Mouse (Mus musculus): ENCODE measurements at regions not wholly inside any gene's neighbourhood (a gene's known extent, or its start where the extent isn't known, plus 50 kb on each side); places are given as distances from the start of the nearest gene placed in this dataset.

DNA sequence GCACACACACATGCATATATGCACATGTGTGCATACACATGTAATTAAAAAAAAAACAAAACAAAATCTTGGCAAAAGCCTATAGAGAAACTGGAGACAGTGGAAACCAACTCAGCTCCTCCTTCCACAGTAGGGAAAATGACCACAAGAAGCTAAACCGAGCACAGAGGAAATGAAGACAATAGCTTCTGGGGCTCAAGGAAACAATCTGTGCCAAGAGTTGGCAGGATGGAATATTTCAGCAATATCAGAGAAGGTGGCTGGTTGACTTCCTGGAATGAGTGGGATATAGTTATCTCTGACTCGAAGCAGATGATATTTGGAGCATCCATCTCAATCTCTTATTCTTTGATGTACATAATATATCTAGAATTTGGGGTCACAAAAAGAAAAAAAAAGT, 163.6 kb downstream of the Cemip2 start:
- DNase-seq (ENCODE audit: low spot score) (no peak), ATAC-seq (ENCODE audit: extremely low read depth, insufficient number of reproducible peaks, low FRiP score, poor library complexity, severe bottlenecking) (no peak)
- Histone ChIP-seq H3K9me3 (replicated peaks) (no peaks in the 10 kb centered on the region), H3K4me3 (ENCODE audit: low read depth, low read length) (no peak overlapping the region), H3K36me3 (replicated peaks) (no peaks in the 10 kb centered on the region), H3K27me3 (ENCODE audit: insufficient read depth, low read length) (peaks cover 3% of the 10 kb centered on the region; the same call in 1 of the 2 replicates), H3K4me1 (ENCODE audit: insufficient read depth, low read depth, low read length) (no peaks in the 10 kb centered on the region; the same call in 1 of the 2 replicates)
- no peak for TF ChIP-seq GATA2 (IDR thresholded peaks at IDR 0.05; ENCODE audit: borderline replicate concordance, low read depth, low read length)
- TF ChIP-seq POLR2AphosphoS5 (IDR thresholded peaks at IDR 0.05; ENCODE audit: insufficient replicate concordance, low read depth, low read length): no peak
- no peak for TF ChIP-seq TAL1 (conservative IDR thresholded peaks at IDR 0.05; ENCODE audit: low read depth, low read length)
- TF ChIP-seq CTCF (IDR thresholded peaks at IDR 0.05; ENCODE audit: low read depth, low read length): no peak
- TF ChIP-seq GATA1 (IDR thresholded peaks at IDR 0.05; ENCODE audit: borderline replicate concordance, low read length): no peak

DNA sequence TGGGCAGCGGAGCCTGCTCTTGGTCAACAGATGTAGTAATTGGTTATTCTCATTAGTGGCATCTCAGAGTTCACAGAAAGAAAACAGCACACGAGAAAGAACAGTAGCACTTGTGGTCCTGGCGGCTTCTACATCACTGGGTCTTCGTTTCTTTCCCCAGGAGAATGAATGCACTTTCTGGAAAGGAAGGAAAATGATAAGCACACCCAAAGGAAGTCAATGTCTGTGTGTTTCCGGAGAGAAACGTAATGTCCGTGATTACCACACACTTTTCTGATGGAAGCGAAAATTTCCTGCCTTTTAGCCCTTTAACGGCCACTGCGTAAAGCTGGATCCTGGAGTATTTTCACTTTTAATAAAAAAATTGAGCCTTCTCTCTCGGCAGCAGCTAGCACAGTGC, 164.1 kb downstream of the Cemip2 start:
- no peaks in the 10 kb centered on the region for H3K36me3 ChIP-seq (replicated peaks)
- no peak for TF ChIP-seq POLR2AphosphoS5 (IDR thresholded peaks at IDR 0.05; ENCODE audit: insufficient replicate concordance, low read depth, low read length)
- TF ChIP-seq GATA2 (IDR thresholded peaks at IDR 0.05; ENCODE audit: borderline replicate concordance, low read depth, low read length): no peak
- no peak overlapping the region for H3K4me3 ChIP-seq (ENCODE audit: low read depth, low read length)
- no peaks in the 10 kb centered on the region for H3K9me3 ChIP-seq (replicated peaks)
- no peaks in the 10 kb centered on the region; the same call in 1 of the 2 replicates for H3K4me1 ChIP-seq (ENCODE audit: insufficient read depth, low read depth, low read length)
- DNase-seq (ENCODE audit: low spot score) (no peak), ATAC-seq (ENCODE audit: extremely low read depth, insufficient number of reproducible peaks, low FRiP score, poor library complexity, severe bottlenecking) (no peak)
- peaks cover 3% of the 10 kb centered on the region; the same call in 1 of the 2 replicates for H3K27me3 ChIP-seq (ENCODE audit: insufficient read depth, low read length)

DNA sequence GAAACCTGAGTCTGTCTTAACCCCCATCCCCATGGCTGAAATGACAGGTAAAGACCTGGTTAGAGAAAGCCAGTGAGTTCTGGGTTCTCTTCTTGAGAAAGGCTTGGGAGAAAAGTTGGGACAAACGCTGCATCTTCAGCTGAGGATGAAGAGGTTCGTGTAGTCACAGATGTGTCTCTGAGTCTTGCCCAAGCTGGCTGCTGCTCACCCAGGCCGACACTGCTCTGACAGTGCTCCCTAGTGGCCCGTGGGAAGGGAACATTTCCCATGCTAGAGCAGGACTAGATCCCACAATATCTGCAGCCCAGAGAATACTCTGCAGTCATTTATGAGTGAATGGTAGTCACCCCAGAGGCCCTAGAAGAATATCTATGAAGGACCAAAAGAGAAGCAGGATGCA, 165.3 kb downstream of the Cemip2 start:
- no peak for TF ChIP-seq CTCF (IDR thresholded peaks at IDR 0.05; ENCODE audit: low read depth, low read length)
- TF ChIP-seq GATA2 (IDR thresholded peaks at IDR 0.05; ENCODE audit: borderline replicate concordance, low read depth, low read length): no peak
- no peak for TF ChIP-seq TAL1 (conservative IDR thresholded peaks at IDR 0.05; ENCODE audit: low read depth, low read length)
- TF ChIP-seq POLR2AphosphoS5 (IDR thresholded peaks at IDR 0.05; ENCODE audit: insufficient replicate concordance, low read depth, low read length): no peak
- no peak for TF ChIP-seq GATA1 (IDR thresholded peaks at IDR 0.05; ENCODE audit: borderline replicate concordance, low read length)
- ATAC-seq (ENCODE audit: extremely low read depth, insufficient number of reproducible peaks, low FRiP score, poor library complexity, severe bottlenecking) (no peak), DNase-seq (ENCODE audit: low spot score) (no peak)
- no peaks in the 10 kb centered on the region for H3K9me3 ChIP-seq (replicated peaks)
- no peaks in the 10 kb centered on the region; the same call in 1 of the 2 replicates for H3K4me1 ChIP-seq (ENCODE audit: insufficient read depth, low read depth, low read length)
- no peak overlapping the region for H3K4me3 ChIP-seq (ENCODE audit: low read depth, low read length)
- peaks cover 3% of the 10 kb centered on the region; the same call in 1 of the 2 replicates for H3K27me3 ChIP-seq (ENCODE audit: insufficient read depth, low read length)
- H3K36me3 ChIP-seq (replicated peaks): no peaks in the 10 kb centered on the region

- H3K4me3 ChIP-seq (ENCODE audit: low read depth, low read length): no peak overlapping the region
- TF ChIP-seq GATA1 (IDR thresholded peaks at IDR 0.05; ENCODE audit: borderline replicate concordance, low read length) (no peak), POLR2AphosphoS5 (IDR thresholded peaks at IDR 0.05; ENCODE audit: insufficient replicate concordance, low read depth, low read length) (no peak), CTCF (IDR thresholded peaks at IDR 0.05; ENCODE audit: low read depth, low read length) (no peak)
- H3K4me1 ChIP-seq (ENCODE audit: insufficient read depth, low read depth, low read length): no peaks in the 10 kb centered on the region; the same call in 1 of the 2 replicates
- no peaks in the 10 kb centered on the region for H3K9me3 ChIP-seq (replicated peaks)
- H3K27me3 ChIP-seq (ENCODE audit: insufficient read depth, low read length): peaks cover 1% of the 10 kb centered on the region; the same call in 1 of the 2 replicates
- H3K36me3 ChIP-seq (replicated peaks): no peaks in the 10 kb centered on the region
- DNase-seq (ENCODE audit: low spot score) (no peak), ATAC-seq (ENCODE audit: extremely low read depth, insufficient number of reproducible peaks, low FRiP score, poor library complexity, severe bottlenecking) (no peak)
Observed at GRCm38 (mm10) chr19:21946262-21946922, 168.2 kb downstream of the Cemip2 start.

DNA sequence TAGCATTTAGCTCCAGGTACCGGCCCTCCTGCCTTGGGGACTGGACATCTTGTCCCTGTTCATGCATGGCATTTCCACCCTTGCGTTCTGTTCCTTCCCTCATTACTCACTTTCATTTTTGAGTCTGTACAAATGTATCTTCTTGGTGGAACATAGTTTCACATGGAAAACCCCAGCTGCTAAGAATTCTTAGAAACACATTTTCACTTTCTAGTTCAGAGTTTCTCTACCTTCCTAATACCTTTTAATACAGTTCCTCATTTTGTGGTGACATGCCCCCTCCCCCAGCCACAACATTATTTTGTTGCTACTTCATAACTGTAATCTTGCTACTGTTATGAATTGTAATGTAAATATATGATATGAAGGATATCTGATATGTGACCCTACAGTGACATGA, 169.9 kb downstream of the Cemip2 start:
- TF ChIP-seq POLR2AphosphoS5 (IDR thresholded peaks at IDR 0.05; ENCODE audit: insufficient replicate concordance, low read depth, low read length) (no peak), GATA2 (IDR thresholded peaks at IDR 0.05; ENCODE audit: borderline replicate concordance, low read depth, low read length) (no peak), TAL1 (conservative IDR thresholded peaks at IDR 0.05; ENCODE audit: low read depth, low read length) (no peak), GATA1 (IDR thresholded peaks at IDR 0.05; ENCODE audit: borderline replicate concordance, low read length) (no peak), CTCF (IDR thresholded peaks at IDR 0.05; ENCODE audit: low read depth, low read length) (no peak)
- H3K4me3 ChIP-seq (ENCODE audit: low read depth, low read length): no peak overlapping the region
- no peaks in the 10 kb centered on the region for H3K9me3 ChIP-seq (replicated peaks)
- H3K36me3 ChIP-seq (replicated peaks): no peaks in the 10 kb centered on the region
- H3K4me1 ChIP-seq (ENCODE audit: insufficient read depth, low read depth, low read length): no peaks in the 10 kb centered on the region
- H3K27me3 ChIP-seq (ENCODE audit: insufficient read depth, low read length): peaks cover 3% of the 10 kb centered on the region; the same call in 1 of the 2 replicates
- no peak for DNase-seq (ENCODE audit: low spot score)
- no peak for ATAC-seq (ENCODE audit: extremely low read depth, insufficient number of reproducible peaks, low FRiP score, poor library complexity, severe bottlenecking)

GRCm38 (mm10) chr19:21962635-21963034, 176.2 kb upstream of the Trpm3 start:
- no peak for ATAC-seq (ENCODE audit: extremely low read depth, insufficient number of reproducible peaks, low FRiP score, poor library complexity, severe bottlenecking)
- TF ChIP-seq POLR2AphosphoS5 (IDR thresholded peaks at IDR 0.05; ENCODE audit: insufficient replicate concordance, low read depth, low read length) (no peak), GATA1 (IDR thresholded peaks at IDR 0.05; ENCODE audit: borderline replicate concordance, low read length) (no peak), CTCF (IDR thresholded peaks at IDR 0.05; ENCODE audit: low read depth, low read length) (no peak), TAL1 (conservative IDR thresholded peaks at IDR 0.05; ENCODE audit: low read depth, low read length) (no peak), GATA2 (IDR thresholded peaks at IDR 0.05; ENCODE audit: borderline replicate concordance, low read depth, low read length) (no peak)
- no peaks in the 10 kb centered on the region for H3K9me3 ChIP-seq (replicated peaks)
- no peak for DNase-seq (ENCODE audit: low spot score)
- no peak overlapping the region for H3K4me3 ChIP-seq (ENCODE audit: low read depth, low read length)
- H3K36me3 ChIP-seq (replicated peaks): no peaks in the 10 kb centered on the region
- no peaks in the 10 kb centered on the region for H3K4me1 ChIP-seq (ENCODE audit: insufficient read depth, low read depth, low read length)
- no peaks in the 10 kb centered on the region for H3K27me3 ChIP-seq (ENCODE audit: insufficient read depth, low read length)

Measured in G1E (cell line).